Mouse (Mus musculus): ENCODE measurements around the gene Gm20498. TPM values are rescaled to one million over a fixed set of nuclear protein-coding genes. Genes with fewer than 3 reads are reported as not detected.
"Not testable (repeated sequence)": the region's sequence is repeated elsewhere in the genome, so short reads cannot be mapped to it uniquely, and the experiment has no call there.

Gm20498 gene
- 27.5 and 30.4 TPM in 2 replicates for polyA plus RNA-seq (2015; fragmentation: Nextera tagmentation; extraction: Ambion mirVana)

DNA sequence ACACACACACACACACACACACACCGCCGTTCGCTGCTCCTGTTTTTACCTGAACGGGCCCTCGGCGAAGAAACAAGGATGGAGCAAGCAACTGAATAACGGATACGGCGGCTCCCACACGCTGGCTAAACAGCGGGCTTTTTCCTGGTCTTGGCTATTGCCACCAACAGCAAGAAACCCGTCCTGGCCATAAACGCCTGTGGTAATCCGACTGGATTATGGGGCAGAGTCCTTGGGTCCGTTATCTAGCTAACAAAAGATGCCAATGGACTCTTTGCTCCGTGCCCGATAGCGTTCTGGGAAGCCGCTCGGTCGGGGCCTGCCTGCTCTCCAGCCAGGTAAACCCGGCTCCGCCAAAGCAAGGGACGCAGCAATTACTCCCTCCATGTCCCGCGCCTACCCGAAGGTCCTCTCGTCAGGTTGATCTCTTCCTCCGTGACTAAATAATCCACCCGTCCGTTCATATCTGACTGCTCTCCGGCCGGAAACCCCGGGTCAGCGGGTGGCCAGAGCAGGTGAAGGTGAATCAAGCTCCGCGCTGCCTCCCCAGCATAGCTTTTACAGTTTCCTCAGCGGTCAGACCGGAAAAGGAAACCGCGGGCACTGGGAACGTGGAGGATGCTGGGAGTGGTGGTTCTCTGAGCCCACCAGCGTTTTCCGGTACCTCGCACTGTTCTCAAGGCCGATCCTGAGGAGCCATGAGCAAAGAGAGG lies at the start of gene Gm20498, which contains the start of gene Synj2bp:
Gene Gm20498, minus strand, starts transcription at position 590 of the 713 bp plus-strand sequence.
Gene Synj2bp, minus strand, starts transcription at position 596 of the 713 bp plus-strand sequence.
- H3K4me3 ChIP-seq (replicated peaks; ENCODE audit: low read length), result peak within 1 kb of the TSS; percentile 69
- H3K4me2 ChIP-seq (ENCODE audit: low read length), result peak within 1 kb of the TSS; percentile 65
- ATAC-seq, result peak; percentile 99
- peak within 1 kb of the TSS; percentile 64 for H3K27ac ChIP-seq (ENCODE audit: low read length)
- no peaks in the 10 kb centered on the region for H3K9me3 ChIP-seq (ENCODE audit: control insufficient read depth, low read length)
- peak within 1 kb of the TSS; percentile 82 for H3K9ac ChIP-seq (replicated peaks; ENCODE audit: low read depth, low read length)
- no peaks in the 10 kb centered on the region for H3K27me3 ChIP-seq (replicated peaks; ENCODE audit: control insufficient read depth, insufficient read depth, low read length)
- WGBS, result under 1% methylated on average over 46 of the region's 46 CpGs
- H3K36me3 ChIP-seq (ENCODE audit: control insufficient read depth, insufficient read depth), result no peaks in the 10 kb centered on the region
- peaks cover 10% of the 10 kb centered on the region for H3K4me1 ChIP-seq (replicated peaks; ENCODE audit: control insufficient read depth, insufficient read depth, low read length)

DNA sequence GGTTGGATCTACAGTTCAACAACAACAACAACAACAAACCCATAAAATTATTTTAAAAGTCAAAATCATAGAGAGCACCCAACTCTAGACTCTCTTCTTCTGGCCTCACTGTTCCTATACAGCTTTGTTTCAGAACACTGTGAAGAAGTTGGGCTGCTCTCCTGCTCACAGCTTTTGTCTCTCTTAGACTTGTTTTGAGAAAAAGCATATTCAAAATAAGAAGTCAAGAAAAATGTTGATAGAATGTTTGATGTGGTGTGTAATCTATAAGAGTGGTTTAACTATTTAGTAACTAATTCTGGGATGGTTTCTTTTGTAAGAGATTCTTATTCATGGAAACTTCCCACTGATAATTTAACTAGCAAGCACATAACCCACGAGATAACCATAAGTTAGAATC lies 35.7 kb upstream of the Gm20498 start, which contains the start of gene Adam21:
Gene Adam21, minus strand, starts transcription at position 101 of the 400 bp plus-strand sequence.
- no peak within 1 kb of the TSS for H3K27ac ChIP-seq (ENCODE audit: low read length)
- H3K4me2 ChIP-seq (ENCODE audit: low read length), result no peak within 1 kb of the TSS
- H3K9me3 ChIP-seq (ENCODE audit: control insufficient read depth, low read length), result no peaks in the 10 kb centered on the region
- no peak for ATAC-seq
- H3K4me1 ChIP-seq (replicated peaks; ENCODE audit: control insufficient read depth, insufficient read depth, low read length), result no peaks in the 10 kb centered on the region
- WGBS, result 97% methylated on average over 1 of the region's 1 CpGs
- H3K9ac ChIP-seq (replicated peaks; ENCODE audit: low read depth, low read length), result no peak within 1 kb of the TSS
- H3K36me3 ChIP-seq (ENCODE audit: control insufficient read depth, insufficient read depth), result peaks cover 9% of the 10 kb centered on the region
- no peak within 1 kb of the TSS for H3K4me3 ChIP-seq (replicated peaks; ENCODE audit: low read length)
- no peaks in the 10 kb centered on the region for H3K27me3 ChIP-seq (replicated peaks; ENCODE audit: control insufficient read depth, insufficient read depth, low read length)

DNA sequence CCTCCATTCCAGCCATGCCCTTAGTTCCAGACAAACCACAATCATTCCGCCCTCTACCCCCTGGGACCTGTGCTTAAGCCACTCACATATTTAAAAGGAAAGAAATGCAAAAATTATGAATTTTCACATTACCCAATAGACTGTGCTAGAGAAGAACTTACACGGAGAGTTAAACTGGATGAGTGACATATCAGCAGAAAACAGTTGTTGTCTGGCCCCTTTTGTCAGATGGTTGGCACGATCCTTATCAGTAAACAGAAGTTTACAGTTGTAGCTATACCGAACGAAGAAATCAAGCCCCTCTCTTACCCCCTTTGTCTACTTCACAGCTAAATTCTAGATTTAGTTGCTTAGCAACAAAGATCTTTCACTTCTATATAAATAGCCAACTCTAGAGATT lies 35.2 kb upstream of the Gm20498 start:
- ATAC-seq, result no peak
- Histone ChIP-seq H3K4me1 (replicated peaks; ENCODE audit: control insufficient read depth, insufficient read depth, low read length) (no peaks in the 10 kb centered on the region), H3K27ac (ENCODE audit: low read length) (no peak overlapping the region), H3K9me3 (ENCODE audit: control insufficient read depth, low read length) (no peaks in the 10 kb centered on the region), H3K36me3 (ENCODE audit: control insufficient read depth, insufficient read depth) (peaks cover 7% of the 10 kb centered on the region), H3K9ac (replicated peaks; ENCODE audit: low read depth, low read length) (no peak overlapping the region), H3K27me3 (replicated peaks; ENCODE audit: control insufficient read depth, insufficient read depth, low read length) (no peaks in the 10 kb centered on the region), H3K4me2 (ENCODE audit: low read length) (no peak overlapping the region), H3K4me3 (replicated peaks; ENCODE audit: low read length) (no peak overlapping the region)
- whole genome bisulfite sequencing, result 76% methylated on average over 5 of the region's 5 CpGs

DNA sequence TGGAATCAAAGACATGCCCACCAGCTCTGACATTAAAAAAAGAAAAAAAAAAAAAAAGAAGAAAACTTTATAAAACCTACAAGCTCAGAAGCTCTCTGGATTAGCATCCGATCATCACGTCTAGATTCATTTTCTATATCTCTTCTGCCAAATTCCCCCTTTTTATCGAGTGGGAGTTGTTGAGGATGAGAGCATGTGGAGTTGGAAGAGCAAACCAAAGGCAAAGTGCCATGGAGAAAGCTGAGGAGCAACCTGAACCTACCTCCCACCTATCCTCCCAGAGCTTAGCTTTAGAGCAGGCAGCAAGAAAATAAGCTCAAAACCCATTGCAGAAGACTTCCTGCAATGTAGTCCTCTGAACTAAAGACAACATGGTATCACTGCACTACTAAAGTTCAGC lies 31.5 kb upstream of the Gm20498 start:
- H3K4me1 ChIP-seq (replicated peaks; ENCODE audit: control insufficient read depth, insufficient read depth, low read length), result no peaks in the 10 kb centered on the region
- H3K4me2 ChIP-seq (ENCODE audit: low read length), result no peak overlapping the region
- 95% methylated on average over 3 of the region's 3 CpGs for WGBS
- no peak overlapping the region for H3K9ac ChIP-seq (replicated peaks; ENCODE audit: low read depth, low read length)
- no peaks in the 10 kb centered on the region for H3K36me3 ChIP-seq (ENCODE audit: control insufficient read depth, insufficient read depth)
- H3K9me3 ChIP-seq (ENCODE audit: control insufficient read depth, low read length), result no peaks in the 10 kb centered on the region
- no peak for ATAC-seq
- H3K4me3 ChIP-seq (replicated peaks; ENCODE audit: low read length), result no peak overlapping the region
- no peak overlapping the region for H3K27ac ChIP-seq (ENCODE audit: low read length)
- H3K27me3 ChIP-seq (replicated peaks; ENCODE audit: control insufficient read depth, insufficient read depth, low read length), result no peaks in the 10 kb centered on the region

DNA sequence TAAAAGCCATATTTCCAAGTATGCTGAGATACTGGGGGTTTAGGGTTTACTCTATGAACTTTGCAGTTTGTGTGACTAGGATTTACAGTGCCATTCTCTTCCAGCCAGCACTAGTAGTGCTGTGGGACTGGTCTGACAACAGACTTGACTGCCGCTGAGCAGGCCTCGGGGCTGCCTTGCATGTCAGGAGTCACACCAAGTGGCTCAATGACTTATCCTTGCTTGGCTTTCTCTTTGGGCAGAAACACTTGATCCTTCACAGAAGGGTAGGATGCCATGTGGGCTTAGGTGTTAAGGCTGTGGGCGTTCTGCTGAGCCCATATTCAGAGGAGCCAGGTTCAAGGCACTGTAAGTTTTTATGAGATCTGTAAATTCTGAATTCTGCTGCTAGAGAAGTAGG lies 16.6 kb upstream of the Gm20498 start:
- no peaks in the 10 kb centered on the region for H3K9me3 ChIP-seq (ENCODE audit: control insufficient read depth, low read length)
- WGBS, result 88% methylated on average over 3 of the region's 3 CpGs
- H3K27ac ChIP-seq (ENCODE audit: low read length), result no peak overlapping the region
- H3K36me3 ChIP-seq (ENCODE audit: control insufficient read depth, insufficient read depth), result no peaks in the 10 kb centered on the region
- H3K27me3 ChIP-seq (replicated peaks; ENCODE audit: control insufficient read depth, insufficient read depth, low read length), result no peaks in the 10 kb centered on the region
- H3K4me2 ChIP-seq (ENCODE audit: low read length), result no peak overlapping the region
- no peak for ATAC-seq
- no peaks in the 10 kb centered on the region for H3K4me1 ChIP-seq (replicated peaks; ENCODE audit: control insufficient read depth, insufficient read depth, low read length)
- H3K9ac ChIP-seq (replicated peaks; ENCODE audit: low read depth, low read length), result no peak overlapping the region
- no peak overlapping the region for H3K4me3 ChIP-seq (replicated peaks; ENCODE audit: low read length)

DNA sequence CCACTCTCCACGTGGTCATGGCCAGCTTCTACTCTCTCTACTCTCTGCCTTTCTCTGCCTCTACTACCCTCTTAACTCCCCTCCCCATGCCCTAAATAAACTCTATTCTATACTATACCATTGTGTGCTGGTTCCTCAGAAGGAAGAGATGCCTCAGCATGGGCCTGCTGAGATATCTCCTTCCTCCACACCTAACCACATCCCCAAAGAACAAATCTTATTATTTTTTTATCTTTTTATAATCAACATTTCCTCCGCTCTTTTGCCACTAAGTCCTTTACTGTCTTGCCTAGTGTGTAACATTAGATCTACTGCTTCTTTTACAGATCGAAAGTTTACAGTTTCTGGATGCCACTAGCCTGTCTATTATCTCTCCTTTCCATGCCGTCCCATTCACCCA lies 14.5 kb upstream of the Gm20498 start:
- H3K4me1 ChIP-seq (replicated peaks; ENCODE audit: control insufficient read depth, insufficient read depth, low read length), result no peaks in the 10 kb centered on the region
- no peak overlapping the region for H3K4me3 ChIP-seq (replicated peaks; ENCODE audit: low read length)
- ATAC-seq, result no peak
- H3K4me2 ChIP-seq (ENCODE audit: low read length), result no peak overlapping the region
- WGBS, result 63% methylated on average over 4 of the region's 4 CpGs
- no peaks in the 10 kb centered on the region for H3K9me3 ChIP-seq (ENCODE audit: control insufficient read depth, low read length)
- H3K36me3 ChIP-seq (ENCODE audit: control insufficient read depth, insufficient read depth), result no peaks in the 10 kb centered on the region
- H3K27ac ChIP-seq (ENCODE audit: low read length), result no peak overlapping the region
- no peaks in the 10 kb centered on the region for H3K27me3 ChIP-seq (replicated peaks; ENCODE audit: control insufficient read depth, insufficient read depth, low read length)
- no peak overlapping the region for H3K9ac ChIP-seq (replicated peaks; ENCODE audit: low read depth, low read length)

DNA sequence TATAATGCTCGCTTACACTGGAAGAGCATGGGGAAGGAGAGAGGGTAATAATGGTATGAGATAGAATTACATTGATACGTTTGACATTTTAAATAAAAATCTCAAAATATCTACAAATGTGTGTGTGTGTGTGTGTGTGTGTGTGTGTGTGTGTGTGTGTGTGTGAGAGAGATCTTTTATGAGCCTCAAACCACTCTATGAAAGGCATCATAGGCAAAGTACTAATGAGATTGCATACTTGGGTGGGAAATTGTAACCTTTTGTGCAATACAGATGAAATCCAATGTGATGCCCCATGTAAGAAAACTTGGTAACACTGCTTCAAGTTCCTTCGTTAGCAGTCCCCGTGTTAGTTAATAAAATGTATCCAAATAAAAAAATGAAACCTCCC lies 319 bp upstream of the Gm20498 start:
- H3K9ac ChIP-seq (replicated peaks; ENCODE audit: low read depth, low read length), result peak overlapping the region; percentile 82
- peak overlapping the region; percentile 65 for H3K4me2 ChIP-seq (ENCODE audit: low read length)
- no peaks in the 10 kb centered on the region for H3K9me3 ChIP-seq (ENCODE audit: control insufficient read depth, low read length)
- H3K27ac ChIP-seq (ENCODE audit: low read length), result peak overlapping the region; percentile 64
- WGBS, result 26% methylated on average over 4 of the region's 4 CpGs
- peaks cover 10% of the 10 kb centered on the region for H3K4me1 ChIP-seq (replicated peaks; ENCODE audit: control insufficient read depth, insufficient read depth, low read length)
- H3K27me3 ChIP-seq (replicated peaks; ENCODE audit: control insufficient read depth, insufficient read depth, low read length), result no peaks in the 10 kb centered on the region
- H3K4me3 ChIP-seq (replicated peaks; ENCODE audit: low read length), result peak overlapping the region; percentile 69
- ATAC-seq, result peak; percentile 53
- no peaks in the 10 kb centered on the region for H3K36me3 ChIP-seq (ENCODE audit: control insufficient read depth, insufficient read depth)

DNA sequence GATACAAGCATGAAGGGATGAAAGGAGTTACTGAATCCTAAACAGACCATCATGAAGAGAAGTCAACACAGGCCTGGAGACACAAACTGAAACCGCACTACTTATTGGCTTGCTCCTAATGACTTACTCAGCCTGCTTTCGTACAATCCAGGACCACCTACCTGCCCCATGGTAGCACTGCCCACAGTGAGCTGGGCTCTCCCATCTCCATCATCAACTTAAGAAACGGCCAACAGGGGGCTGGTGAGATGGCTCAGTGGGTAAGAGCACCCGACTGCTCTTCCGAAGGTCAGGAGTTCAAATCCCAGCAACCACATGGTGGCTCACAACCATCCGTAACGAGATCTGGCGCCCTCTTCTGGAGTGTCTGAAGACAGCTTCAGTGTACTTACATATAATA lies 2.1 kb downstream of the Gm20498 start:
- H3K4me3 ChIP-seq (replicated peaks; ENCODE audit: low read length); H3K9me3 ChIP-seq (ENCODE audit: control insufficient read depth, low read length); H3K9ac ChIP-seq (replicated peaks; ENCODE audit: low read depth, low read length); H3K4me2 ChIP-seq (ENCODE audit: low read length); H3K36me3 ChIP-seq (ENCODE audit: control insufficient read depth, insufficient read depth); H3K27me3 ChIP-seq (replicated peaks; ENCODE audit: control insufficient read depth, insufficient read depth, low read length); H3K4me1 ChIP-seq (replicated peaks; ENCODE audit: control insufficient read depth, insufficient read depth, low read length); H3K27ac ChIP-seq (ENCODE audit: low read length); ATAC-seq: not testable (repeated sequence)
- 80% methylated on average over 5 of the region's 8 CpGs for WGBS

DNA sequence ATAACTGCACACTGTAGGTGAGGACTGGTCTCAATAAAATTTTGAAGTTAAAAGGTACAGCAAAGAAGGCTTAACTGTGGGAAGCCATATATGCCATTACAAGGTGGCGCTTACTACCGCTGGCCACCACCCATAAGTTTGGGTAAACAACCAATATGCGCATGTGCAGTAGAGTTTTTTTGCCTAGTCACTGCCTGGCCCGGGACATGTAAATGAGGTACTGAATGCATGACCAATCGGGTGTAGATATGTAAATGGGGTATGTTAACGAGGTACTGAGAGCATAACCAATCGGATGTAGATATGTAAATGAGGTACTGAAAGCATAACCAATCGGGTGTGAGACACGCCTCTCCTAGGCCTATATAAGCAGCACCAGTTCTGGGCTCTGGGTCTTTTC lies 35.8 kb downstream of the Gm20498 start:
- not testable (repeated sequence) for H3K4me1 ChIP-seq (replicated peaks; ENCODE audit: control insufficient read depth, insufficient read depth, low read length); H3K27me3 ChIP-seq (replicated peaks; ENCODE audit: control insufficient read depth, insufficient read depth, low read length)

More for the DNA sequence above, 35.8 kb downstream of the Gm20498 start:
- not testable (repeated sequence) for H3K4me3 ChIP-seq (replicated peaks; ENCODE audit: low read length); ATAC-seq; H3K36me3 ChIP-seq (ENCODE audit: control insufficient read depth, insufficient read depth); H3K27ac ChIP-seq (ENCODE audit: low read length); H3K9ac ChIP-seq (replicated peaks; ENCODE audit: low read depth, low read length); H3K4me2 ChIP-seq (ENCODE audit: low read length); H3K9me3 ChIP-seq (ENCODE audit: control insufficient read depth, low read length)
- 95% methylated on average over 9 of the region's 9 CpGs for WGBS
